Mouse (Mus musculus) layer of hippocampus, adult 9-10 months (tissue): ENCODE measurements around the gene Sp4.

Experiments used
- DNase-seq: peaks from one replicate; pipeline ENCODE4 v3.0.0; 2022; ENCODE audit warnings: low spot score

Gene Sp4

DNA sequence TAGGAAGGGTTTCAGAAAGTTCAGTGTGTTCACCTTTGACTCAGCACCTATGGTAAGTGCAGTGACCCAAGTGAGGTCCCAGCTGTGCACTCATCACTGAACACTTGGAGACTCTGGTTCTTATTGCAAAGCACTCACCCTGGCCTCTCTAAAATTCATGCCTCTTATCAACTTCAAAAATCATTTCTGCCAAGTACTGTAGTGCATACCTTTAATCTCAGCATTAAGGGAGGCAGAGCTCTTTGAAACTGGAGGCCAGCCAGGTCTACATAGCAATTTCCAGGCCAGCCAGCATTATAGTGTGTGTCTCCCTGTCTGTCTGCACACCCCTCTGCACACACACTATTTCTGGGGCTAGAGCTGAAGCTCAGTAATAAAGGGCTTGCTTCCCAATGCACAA lies 36.3 kb downstream of the Sp4 start:
- no peak for DNase-seq

DNA sequence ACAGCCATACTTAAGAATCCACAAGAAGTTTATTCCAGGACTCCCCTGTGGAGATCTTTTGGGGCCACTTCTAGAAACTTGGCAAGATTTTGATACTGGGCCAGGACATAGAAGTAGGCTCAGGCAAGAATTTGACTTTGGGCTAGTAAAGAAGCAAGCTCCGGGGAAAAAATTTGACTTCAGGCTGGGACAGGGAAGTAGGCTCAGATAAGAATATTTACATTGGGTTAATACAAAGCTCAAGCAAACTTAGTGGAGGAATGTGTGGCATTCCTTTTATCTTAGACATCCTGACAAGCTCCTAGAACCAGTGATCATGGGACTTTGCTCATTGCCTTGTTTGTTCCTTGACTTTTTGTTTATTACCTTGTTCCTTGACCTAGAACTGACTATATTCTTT lies 37.4 kb downstream of the Sp4 start:
- DNase-seq: no peak

DNA sequence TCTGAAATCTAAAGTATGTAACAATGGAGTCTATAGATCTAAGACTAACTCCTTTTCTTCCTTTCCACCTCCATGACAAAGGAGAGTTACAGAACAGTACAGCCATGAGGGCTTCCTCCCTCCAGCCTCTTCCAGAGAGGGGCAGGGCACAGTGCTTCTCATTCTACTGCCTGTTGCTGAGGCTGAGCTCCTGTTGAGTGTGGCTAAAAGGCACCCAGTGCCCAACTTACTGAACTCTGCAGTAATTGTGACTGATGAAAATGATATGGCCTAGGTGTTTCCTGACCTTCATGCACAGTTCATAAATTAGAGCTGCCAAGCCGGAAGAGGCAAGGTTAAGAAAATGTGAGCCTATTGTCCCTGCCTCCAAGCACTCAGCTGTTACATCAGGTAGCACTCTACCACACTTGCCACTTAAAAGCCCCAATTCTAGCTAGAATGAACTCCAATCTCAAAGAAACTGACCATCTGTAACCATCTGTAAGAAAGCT lies 45.9 kb downstream of the Sp4 start:
- no peak for DNase-seq

DNA sequence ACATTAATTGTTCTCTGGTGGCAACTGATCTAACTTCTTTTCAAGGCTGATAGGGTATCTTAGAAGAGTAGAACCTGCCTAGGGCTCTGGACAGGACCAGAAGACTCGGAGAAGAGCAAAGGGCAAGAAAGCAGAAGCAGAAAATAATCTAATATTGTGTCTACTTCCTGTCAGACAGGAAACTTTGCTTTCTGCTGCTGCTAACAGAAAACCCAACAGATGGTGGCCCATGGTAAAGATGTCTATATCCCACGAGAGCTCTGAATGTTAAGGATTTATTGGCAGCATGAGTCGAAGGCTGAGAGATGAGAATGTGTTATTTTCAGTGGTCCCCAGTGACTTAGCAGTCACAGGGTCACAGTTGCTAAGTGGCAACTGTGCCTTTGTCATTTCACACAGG lies 80.1 kb downstream of the Sp4 start:
- DNase-seq: no peak

DNA sequence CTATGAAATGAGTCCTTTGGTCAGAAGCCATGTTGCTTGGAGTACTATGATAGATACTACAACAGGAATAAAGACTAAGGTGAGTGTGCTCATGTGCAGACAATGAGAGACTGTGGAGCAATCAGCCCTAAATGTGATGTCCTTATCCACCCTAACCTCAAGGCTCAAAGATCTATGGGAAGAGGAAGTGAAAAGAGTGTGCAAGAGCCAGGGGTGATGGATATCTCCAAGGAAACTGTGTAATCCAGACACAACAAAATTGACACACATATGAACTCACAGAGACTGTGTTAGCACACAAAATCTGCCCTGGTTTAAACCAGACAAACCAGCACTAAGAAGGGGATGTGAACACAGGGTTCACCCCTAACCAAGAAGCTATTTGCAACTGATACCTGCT lies 81.2 kb downstream of the Sp4 start:
- DNase-seq: no peak

DNA sequence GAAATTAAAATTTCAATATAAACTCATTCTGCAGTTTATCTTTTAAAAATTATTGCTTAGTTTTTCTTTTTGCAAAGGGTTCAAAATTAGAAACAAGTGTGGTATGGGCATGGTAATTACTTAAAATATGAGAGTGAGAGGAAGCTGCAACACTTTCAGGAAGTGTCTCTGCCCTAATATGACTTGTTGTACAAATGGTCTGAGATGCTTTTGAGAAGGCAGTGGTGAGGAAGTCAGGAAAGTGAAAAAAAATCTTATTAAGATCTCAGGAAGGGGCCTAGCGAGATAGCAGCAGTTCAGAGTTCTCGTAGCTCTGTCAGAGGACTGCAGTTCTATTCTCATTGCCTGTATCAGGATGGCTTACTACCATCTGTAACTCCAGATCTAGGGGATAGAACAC lies 89.1 kb downstream of the Sp4 start:
- DNase-seq: no peak

DNA sequence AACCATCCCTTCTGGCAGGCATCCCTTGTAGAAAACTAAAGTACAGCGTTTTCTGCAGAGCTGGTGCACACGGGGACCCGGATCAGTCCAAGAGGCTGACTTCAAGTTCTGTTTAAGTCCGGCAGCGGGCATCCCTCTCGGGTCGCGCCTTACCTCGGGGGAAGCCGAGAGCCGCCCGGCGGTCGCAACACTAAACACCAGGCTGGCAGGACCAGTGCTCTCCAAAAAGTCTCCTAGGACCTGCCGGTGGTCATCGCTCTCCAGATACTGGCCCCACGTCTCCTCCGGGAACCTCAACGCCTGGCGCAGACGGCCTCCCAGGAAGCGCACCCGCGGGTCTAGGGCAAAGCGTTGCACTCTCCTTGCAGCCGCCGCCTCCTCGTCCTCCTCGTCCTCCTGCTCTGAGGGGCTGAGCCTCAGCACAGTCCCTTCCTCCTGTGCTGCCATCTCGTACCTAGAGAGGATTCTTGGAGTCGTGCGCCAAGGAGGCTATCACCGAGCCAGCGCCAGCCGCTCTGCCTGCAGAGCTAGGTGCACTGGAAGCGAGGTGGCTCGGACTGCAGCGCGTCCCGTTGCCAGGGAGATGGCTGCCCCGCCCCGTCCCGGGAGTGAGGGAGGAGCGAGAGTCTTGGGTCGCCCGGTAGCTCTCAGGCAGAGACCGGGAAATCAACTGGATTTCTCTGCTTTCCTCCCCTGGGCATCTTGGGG lies 102.7 kb downstream of the Sp4 start, which contains the start of gene Dnah11:
TSS of gene Dnah11 (minus strand) at position 658 of the 708 bp plus-strand sequence.
- no peak for DNase-seq

DNA sequence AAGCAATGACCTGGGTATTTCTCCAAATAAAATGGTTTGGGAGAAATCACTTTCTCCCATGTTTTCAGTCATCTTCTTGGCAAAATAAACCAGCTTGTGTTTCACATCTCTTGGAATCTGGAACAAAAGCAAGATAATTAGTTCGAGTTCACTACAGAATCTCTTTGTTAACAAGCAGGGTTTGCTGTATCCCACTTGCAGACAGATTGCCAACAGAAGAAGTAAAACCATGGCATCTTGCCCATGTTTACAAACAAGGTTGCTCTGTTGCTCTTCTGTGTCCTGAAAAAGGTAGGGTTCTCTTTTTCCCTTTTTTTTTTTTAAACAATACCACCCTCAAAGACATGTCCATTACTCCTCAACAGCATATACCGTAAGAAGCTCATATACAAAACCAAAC lies 104.7 kb downstream of the Sp4 start:
- DNase-seq: no peak

DNA sequence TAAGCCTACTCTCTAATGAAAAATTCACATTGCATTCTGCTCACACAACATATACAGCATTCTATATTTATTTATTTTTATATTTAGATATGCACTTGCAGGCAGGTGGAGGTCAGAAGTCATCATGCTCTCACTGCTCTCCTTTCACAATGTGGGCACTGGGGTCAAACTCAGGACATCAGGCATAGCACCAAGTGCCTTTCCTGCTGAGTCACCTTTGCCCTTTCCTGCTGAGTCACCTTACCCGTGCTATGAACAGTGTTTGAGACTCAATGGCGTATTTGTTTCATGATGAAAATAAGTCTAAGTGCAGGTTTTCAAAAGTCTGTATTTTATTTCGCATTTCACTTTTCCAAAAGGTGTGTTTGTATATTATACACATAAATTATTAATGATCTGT lies 111.7 kb downstream of the Sp4 start:
- no peak for DNase-seq

DNA sequence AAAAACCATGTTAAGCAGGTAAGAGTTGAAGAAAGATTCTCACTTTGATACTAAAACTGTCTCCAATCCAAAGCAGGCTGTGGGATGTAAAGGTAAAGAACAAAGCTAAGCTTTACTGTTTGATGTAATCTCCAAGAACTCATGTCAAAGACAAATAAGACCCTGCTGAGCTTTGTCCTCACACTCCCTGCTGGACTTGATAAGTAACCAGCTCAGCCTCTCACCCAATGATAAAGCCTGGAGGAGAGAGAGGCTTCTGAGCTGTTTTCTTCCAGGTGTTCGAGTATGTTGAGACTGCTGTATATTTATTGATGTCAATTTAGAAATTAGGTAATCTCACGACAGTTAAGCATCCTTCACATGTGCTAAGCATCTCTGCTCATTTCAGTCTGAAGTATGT lies 113.6 kb downstream of the Sp4 start:
- DNase-seq: no peak

DNA sequence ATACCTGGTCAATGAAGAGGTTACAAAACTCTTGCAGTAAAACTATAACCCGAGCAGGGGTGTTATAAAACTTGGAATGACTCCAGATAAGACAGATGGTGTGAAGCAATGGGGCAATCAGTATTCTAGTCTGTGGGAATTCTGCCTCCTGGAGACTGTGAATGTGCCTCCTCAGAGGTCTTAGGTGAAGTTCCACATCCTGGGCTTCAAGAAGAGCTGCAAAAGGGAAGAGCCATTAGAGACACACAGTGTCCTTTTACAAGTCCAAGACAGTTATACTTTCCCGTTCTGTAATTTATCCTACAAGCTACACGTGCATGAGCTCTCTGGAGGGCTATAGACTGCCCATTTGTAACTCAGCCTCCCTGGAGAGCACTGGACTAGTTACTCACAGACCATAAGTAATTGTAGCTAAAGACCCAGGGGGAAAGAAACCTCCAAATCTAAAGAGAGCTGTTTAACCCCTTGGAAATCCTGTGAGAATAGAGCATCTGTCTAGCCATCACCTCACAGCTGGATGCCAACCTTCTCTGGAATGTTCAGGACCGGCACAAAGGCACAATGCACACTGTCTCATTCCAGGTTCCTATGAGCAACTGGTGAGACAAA lies 114.3 kb downstream of the Sp4 start:
- DNase-seq: no peak

DNA sequence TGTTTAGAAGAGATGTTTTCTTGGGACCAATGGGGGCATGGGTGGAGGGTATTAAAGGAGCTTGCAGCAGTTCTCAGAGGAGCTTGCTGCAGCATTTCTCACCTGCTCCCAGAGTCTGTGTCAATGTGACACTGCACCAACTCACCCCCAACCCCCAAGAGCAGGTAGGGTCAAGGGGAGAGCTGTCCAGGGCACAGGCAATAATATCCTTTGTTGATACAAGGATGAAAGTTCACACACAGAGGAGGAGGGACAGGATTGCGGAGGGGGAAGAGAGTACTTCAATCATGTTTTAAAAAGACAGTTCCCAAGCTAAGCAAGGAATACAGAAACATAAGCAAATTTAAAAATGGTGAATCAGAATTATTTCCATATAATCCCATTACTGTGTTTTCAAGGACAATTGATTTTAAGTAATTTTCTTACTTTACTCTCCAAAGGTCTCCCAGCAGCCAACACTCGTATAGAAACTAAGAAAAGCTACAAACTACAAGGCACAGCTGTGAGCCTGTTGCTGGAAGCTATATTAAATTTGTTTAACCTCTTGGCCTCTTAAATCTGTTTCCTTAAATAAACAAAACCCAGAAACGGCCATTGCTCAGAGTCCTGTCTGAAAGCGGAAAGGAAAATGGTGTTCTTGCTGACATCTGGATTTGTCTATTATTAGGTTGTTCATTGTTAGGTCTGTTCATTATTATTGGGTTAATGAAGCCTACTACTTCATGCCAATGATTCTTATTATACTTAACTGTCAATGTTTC lies 114.9 kb downstream of the Sp4 start:
- DNase-seq: no peak
